Mouse (Mus musculus) forelimb bud, embryonic 11.5 days (tissue): ENCODE data around the gene AI413582.

Experiments used
- DNase-seq: peaks from one replicate; pipeline ENCODE4 v3.0.0-alpha.2; 2012; ENCODE audit warnings: low read depth, low spot score

AI413582 gene

DNA sequence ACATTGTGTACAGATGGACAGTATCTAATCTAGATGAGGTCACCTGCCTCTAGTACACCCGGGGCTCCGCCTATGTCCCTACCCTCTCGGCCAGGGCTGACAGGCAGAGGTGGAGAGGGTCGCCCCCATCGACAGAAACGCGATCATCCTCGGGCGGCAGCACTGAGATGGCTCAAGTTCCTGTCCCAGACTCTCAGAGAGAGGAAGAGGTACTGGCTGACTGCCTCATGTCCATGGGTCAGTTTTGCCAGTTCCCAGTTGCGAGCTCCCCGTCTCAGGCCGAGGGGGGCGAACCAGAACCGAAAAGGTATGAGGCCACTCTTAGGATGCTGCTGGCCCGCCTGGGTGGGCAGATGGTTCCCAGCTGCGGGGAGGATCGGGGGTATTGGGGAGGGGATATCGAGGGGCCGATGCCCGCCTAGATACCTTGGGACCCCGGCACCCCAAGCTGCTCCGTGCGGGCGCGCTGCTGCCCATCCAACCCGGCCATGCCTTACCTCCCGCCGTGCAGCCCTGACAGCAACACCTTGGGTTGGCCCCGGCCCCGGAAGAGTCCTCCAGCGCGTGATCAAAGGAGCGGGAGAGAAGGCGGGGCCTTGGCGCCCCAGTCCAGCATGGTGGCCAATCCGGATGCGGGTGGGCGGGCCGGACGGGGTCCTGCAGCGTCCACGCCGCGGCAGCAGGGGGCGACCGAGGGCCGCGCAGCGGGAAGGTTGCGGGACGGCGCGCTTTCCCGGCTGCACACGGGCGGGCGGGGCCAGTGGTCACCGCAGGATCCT, at the start of gene AI413582:
Gene AI413582, minus strand, starts transcription at position 594 of the 779 bp plus-strand sequence.
- DNase-seq = peak; percentile 91

DNA sequence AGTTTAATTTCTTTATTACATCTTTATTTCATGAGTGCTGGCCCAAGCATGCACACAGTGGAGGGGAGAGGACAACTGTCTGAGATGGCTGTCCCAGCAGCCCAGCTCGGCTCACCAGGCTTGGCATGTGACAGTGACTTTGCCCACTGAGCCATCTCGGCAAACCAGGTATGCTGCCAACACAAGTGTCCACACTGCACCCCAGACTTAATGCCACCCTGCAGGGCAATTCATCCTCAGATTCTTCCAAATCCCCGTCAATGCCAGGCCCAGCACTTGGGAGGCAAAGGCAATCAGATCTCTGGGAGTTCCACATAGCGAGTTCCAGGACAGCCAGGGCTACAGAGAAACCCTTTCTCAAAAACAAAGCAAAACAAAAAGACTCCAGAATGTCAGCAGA, 47.5 kb upstream of the AI413582 start:
- no peak for DNase-seq

DNA sequence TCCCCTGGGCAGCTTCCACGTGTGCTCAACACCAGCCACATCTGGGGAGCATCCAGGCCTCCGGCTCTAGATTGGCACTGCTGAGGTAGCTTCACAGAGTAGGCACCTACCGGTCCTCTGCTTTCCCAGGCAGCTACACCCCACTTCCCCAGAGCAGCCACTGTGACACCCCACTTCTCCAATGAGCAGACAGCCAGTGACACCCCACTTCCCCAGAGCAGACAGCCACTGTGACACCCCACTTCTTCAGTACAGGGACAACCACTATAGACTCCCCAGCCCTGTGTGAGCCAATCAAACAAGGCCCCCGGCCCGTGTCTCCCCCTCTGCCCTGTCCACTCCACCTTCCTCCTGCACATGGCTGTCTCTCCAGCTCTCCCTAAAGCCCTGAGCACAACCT, 46.4 kb upstream of the AI413582 start:
- no peak for DNase-seq

DNA sequence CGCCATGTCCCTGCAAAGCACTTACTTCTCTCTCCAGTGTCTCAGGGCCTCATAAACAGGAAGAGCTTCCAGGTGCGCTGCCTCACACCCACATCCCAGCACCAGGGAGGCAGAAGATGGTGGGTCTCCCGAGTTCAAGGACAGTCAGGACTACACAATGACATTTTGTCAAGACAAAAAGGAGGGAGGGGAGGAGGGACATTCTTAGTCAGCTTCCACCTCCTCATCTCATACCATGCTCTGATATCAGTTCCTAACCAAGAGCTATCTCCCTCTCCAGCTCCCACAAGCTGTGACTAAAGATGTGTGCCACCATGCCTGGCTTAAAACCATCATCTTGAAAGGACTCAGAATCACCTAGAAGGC, 45.9 kb upstream of the AI413582 start:
- no peak for DNase-seq

DNA sequence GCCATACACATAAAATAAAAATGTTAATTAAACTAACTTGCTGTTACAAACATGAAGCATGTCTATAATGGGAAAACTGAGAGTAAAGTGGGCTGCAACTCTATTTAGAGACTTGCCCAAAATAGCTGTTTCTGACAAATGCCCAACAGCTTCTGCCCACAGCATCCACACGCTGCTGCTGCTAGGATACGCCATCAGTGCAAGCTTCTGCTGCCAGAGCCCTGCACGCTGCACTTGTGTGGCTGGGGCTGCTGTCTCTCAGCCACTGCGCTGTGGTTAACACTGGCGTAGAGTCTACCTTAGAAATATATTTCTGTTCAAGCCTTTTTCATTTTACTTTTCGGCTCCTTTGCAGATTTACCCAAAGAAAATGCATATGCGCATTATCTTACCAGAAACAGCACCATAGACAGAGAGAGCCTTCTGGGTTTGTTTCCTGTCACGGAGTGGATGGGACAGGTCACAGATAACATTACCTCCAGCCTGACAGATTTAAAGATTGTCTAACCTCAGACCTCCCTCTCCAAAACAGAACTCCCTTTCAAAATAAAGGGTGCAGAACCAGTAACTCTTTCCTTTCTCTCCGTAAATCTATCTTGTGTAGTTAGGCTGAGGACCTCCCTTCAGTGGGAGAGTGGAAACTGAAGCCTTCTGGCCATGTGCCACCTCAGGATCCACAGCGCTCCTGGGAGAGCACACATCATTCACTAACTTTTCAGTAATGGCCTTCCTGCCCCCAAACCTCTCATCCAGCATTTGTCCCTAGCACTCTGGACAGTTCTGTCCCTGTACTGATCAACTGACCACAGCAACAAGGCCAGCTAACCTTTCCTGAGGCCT, 45.3 kb upstream of the AI413582 start:
- no peak for DNase-seq

DNA sequence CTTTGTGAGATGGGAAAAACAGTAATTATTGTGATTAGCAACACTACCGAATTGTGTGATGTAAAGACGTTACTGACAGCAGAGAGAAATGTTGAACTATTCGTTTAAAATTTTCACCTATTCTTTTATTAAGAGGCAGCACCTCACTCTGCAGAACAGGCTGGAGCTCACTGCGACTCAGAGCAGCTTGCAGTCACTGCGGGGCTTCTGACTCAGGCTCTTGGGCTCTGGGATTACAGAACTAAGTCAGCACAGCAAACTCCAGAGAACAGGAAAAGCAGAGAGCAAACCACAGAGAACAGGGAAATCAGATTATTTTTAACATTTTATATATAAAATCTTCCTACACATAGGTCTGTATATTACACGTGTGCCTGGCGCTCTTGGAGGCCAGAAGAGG, 44.0 kb upstream of the AI413582 start:
- DNase-seq = no peak

DNA sequence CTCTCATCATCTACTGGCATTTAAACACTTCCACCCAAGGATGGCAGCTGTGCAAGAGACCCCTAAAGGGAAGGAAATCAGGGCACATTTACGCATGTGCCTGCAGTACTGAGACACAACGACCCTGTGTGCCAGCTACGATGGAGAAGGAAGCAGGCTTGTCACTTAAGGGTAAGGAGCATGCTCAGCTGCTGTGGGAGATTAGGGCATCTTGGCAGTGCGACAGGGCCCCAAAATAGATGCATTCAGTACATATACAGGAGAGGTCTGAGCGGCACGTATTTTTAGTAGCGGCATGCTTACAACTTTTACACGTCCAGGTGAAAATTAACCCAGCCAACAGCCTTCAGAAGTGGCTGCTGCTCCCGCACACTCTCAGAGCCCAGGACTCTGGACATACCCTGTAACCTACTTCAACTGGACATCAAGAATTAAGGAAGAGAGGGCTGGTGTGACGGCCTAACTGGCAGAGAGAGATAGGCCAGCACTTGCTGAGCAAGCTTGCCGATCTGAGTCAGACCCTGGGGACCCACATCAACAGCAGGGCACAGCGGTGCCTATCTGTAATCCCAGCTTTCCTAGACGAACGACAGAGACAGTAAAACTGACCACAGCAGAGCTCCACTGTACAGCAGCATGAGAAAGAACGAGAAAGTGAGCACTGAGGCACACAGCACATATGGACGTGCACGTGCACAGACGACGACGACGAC, 38.1 kb upstream of the AI413582 start:
- no peak for DNase-seq

DNA sequence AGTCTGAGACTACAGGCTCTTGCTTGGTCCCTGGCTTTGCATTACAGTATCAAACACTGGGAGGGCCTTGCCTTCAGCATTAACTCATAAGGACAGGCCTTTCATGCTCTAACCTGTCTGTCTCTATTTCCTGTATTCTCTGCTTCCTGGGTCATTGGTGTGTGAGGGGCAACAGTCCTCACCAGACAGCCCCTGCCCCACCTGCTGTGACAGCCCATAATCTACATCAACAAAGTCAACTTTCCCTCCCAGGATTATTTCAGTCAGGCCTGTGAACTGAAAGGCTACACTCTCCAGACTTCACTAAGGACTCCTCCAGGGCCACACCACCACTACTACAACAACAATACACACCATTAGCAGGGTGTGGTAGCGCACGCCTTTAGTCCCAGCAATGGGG, 37.5 kb upstream of the AI413582 start:
- DNase-seq = no peak

DNA sequence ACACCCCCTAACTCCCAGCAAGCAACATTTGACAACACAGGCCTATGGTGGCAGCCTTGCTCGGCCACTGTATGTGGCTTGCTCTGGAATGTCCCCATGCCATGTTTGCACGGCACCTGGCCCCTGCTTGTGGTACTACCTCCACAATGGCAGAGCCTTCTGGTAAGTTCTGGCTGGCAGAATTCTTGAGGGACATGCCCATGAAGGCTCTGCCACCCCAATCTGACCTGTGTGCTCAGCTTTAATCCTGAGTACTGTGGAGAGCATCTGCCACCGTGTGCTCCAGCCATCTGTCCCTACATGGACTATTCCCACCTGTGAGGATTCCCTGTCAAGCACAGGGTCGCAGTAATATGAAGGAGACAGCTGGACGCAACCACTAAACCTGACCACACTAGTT, 35.3 kb upstream of the AI413582 start:
- DNase-seq = no peak

DNA sequence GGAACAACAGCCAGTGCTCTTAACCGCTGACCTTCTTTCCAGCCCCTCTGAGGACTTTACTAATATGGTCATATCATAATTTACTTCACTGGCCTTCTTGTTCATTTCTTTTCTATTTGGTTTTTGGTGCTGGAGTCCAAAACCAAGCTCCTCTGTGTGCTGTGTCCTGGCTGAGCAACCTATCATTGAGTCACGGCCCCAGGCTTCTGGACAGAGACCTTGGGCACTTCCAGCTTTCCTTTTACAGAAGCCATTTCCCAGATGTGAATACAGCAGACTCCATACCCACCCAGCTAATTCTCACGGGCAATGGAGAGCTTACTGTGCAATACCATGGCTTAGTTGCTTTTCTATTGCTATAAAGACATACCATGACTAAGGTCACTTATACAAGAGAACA, 34.7 kb upstream of the AI413582 start:
- no peak for DNase-seq

DNA sequence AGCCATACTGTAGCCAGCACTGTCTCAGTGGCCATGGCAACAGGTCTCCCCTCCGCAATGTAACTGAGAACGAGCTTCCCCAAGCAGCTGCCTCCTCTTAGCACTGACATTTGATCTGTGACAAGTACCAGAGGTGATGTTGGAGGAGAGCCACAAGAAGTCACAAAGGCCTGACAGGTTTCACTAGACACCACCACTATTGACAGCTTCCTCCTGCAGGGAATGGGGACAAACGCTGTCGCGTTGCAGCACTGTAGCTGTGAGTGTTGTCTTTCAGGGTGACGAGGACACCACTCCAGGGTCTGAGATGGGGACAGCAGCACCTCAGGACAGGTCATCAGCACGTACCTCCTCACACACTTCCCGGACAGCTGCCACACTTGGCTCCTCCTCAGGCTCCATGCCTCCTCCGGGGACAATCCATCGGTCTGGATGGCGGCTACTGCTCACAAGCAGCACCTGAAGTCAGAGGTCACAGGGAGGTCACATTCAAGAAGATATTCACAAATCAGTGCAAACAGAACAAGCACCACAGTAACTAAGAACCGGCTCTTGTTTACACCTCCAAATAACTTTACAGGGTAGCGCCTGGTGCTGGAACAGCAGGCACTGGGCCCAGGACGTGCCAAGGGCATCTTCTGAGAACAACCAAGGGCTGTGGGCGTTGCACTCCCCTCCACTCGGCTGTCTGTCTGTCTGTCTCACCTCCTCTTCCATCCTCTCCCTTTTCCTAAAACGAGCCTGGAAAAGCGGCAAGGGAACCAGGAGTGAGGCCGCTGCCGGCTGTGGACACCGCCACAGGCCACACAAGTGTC, 31.0 kb upstream of the AI413582 start:
- no peak for DNase-seq

DNA sequence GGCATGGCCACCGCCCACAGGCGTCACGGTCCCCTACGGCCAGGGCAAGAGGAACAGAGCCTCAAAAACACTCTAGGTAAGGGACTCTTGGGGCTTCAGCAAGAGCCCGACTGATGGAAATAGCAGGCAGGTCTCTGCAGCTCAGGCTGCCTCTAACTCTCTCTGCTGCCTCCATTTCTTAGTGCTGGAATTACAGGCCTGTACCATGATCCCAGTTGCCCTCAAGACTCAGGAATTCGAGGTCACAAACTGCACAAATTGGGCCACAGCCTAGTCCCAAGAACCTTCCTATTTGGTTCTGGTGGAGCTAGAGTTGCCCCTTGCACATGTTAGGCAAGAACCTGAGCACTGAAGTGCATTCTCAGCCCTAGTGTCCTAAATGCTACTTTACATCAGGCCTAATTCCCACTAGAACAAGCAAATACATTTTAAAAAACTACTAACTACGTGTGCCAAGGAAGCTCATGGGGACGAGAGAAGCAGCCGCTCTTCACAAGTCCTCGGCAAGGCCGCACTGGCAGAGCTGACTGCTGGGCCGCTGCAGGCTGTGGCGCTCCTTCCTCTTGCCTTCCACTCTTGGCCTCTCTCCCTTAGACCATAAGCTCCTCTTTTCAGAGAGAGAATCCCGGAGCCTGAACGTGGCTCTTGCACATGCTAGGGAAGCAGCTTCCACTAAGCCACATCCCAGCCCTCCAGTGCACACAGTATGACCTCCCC, 30.3 kb upstream of the AI413582 start:
- DNase-seq = no peak

DNA sequence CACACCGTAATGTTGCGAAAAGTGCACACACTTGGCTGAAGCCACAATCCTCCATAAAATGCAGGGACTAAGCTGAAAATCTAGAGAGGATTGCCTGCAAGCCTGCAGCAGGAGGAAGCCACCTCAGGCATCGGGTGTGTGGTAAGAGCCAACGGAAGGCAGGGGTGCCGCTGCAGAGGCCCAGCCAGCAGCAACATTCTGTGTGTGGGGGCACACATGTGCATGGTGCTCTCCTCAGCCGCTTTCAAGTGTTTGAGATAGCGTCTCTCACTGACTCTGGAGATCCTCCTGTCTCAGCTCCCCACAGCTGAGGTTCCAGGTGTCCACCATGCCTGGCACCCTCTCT, 27.0 kb upstream of the AI413582 start:
- no peak for DNase-seq

DNA sequence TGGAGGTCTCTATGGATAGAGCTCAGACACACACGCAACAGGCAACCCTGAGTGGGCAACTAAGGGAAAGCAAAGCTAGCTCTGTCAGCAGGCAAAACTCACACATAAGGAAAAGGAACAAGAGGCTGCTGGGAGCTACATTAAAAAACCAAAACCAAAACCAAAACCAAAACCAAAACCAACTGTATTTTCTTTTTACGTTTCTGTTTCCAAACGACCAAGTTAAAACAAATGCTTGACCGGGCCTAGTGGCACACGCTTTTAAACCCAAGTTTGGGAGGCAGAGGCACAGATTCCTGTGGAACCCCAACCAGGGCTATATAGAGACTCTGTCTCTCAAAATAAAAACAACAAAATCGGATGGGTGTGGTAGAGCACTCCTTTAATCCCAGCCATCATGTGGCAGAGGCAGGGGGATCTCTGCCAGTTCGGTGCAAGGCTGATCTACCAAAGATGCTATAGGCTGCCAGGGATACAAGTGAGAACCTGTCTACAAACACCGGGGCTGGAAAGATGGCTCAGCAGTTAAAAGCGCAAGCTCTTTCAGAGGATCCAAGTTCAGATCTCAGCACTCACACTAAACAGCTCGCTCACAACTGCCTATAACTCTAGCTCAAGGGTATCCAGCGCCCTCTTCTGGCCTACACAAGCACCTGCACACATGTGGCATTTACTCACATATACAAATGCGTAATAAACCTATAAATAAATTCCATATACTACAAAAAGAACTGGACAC, 26.4 kb upstream of the AI413582 start:
- DNase-seq = no peak

DNA sequence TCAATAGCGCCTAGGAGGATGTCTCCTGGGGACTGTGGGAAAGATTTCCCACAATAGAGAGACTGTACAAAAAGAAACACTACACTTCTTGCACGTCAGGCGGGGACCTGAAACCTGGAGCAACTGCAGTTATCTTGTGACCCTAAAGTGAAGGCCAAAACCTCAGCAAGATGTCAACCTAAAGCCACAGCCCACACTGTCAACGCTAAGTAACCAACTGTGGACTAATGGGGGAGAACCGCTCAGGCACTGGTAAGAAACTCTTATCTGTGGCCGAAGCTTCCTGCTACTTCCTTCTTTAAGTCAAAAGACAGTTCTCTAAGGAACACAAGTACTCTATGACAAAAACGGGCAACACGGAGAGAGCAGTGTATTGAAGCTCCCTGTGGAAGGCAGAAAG, 22.7 kb upstream of the AI413582 start:
- no peak for DNase-seq

DNA sequence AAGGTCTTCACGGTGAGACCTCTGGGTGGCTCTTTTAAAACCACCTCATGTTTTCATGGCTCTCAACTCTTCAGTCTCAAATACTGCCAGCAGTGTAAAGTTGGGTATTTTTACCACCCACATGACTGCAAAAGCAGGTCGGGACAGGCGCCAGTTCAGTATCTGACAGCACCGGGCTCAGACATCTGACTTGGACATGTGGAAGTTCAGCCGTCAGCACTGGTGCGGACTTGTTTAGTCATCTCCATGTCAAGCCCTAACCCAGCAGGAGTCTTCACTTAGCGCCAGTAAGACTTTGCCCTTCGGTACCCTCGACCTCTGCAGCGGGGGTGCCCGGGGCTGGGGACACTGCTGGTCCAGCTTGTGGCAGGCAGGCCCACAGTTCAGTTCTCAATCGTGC, 21.7 kb upstream of the AI413582 start:
- DNase-seq = no peak

DNA sequence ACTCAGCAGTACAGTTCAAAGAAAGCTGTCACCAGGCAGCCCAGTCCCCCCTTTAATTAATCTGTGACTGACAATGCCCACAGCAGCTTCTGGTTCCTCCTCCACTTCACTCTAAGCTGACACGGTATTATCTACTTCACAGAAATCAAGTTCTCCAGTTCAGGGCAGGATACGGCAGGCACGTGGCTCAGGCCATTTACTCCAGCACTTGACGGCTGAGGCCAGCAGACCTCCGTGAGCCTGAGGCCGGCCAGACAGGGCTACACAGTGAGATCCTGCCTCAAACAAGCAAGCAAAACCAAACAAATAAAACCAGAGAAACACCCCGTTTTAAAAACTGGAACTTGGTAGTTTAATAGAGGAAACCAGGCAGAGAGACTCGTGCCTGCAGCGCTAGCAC, 21.1 kb upstream of the AI413582 start:
- DNase-seq = no peak

DNA sequence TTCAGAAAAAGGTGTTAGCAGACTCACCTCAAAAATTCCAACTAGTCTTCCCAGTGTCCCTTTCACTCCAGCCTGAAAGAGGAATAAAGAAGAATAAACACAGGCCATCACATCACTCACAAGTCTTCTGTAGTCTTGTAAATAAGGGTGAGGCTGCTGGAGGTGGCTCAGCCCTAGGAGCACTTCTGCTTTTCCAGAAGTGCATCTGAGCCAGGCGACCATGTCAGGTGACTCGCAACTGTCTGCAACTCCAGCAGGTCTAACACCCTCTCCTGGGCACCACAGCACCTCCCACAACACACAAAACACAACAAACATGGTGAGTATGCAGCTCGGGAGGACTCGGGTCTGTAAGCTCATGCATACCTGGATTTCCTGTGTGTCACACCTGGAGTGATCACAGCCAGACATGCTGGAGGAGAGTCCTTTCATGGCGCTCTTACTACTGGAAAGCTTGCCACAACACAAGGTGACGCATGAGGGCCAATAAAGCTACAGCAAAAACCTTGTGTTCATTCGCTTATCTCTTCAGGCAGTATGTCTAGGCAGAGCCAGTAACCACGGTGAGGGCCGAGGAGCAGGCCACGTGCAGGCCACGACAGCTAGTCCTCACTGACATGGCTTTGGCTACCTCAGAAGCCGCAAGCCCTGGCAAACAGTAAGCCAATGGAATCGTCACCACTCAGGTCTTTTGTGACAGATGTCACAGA, 17.8 kb upstream of the AI413582 start:
- no peak for DNase-seq

DNA sequence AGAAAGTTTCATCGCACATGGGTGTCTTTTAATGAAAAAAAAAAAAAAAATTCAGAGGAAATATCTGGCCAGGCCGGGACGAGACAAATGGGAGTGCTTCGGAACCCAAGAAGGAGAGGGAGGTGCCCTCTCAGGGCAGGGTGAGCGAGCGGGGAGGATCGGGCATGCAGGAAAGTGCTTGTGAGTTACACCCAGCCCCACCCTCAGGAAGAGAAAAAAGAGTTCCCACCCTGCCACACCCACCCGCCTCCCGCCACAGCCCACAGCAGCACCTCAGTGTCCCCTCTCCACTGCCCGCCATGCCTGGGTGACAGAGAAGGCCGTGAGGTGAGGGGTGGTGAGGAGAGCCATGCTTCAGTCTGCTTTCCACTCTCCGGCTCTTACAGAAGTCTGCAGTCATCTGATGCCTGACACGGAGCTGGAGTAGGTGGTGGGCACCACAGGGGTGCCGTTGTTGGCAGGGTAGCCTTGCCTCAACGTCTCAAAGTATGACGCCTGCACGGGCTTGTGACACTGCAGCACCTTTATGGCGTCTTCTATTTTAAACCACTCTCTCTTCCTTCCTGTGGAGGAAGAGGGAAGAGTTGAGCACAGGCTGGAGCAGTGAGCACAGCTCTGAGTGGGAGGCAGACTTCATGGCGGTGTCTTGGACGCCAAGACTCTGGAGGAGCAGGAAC, 15.0 kb upstream of the AI413582 start:
- no peak for DNase-seq
